Mouse (Mus musculus) splenic B cell, adult 2 months (primary cell): ENCODE measurements around the gene Carnmt1.
A peak's percentile ranks its signal among the peaks of the same experiment; 100 is the strongest.

ENCODE experiments used
- DNase-seq: peaks from one replicate; pipeline ENCODE4 v3.0.0-alpha.2; 2011; ENCODE audit warnings: low read depth, low spot score
- H3K27me3 ChIP-seq: 2 replicates; pipeline ENCODE4 v1.6.1; 2012; ENCODE audit warnings: mild to moderate bottlenecking, low read length, moderate library complexity, mixed read lengths; ENCODE audit not compliant: control insufficient read depth, poor library complexity, insufficient read depth, severe bottlenecking
- H3K36me3 ChIP-seq: 2 replicates; pipeline ENCODE4 v1.6.1; 2012; ENCODE audit warnings: mild to moderate bottlenecking, low read length, moderate library complexity, mixed read lengths; ENCODE audit not compliant: control insufficient read depth, poor library complexity, insufficient read depth, severe bottlenecking

Gene Carnmt1

GRCm38 (mm10) chr19:18669551-18669950 is 1.0 kb upstream of the Carnmt1 start:
- no peak for DNase-seq
- Histone ChIP-seq H3K27me3 (no peaks in the 10 kb centered on the region), H3K36me3 (no peaks in the 10 kb centered on the region)

GRCm38 (mm10) chr19:18671056-18671741 is 635 bp downstream of the Carnmt1 start:
- no peaks in the 10 kb centered on the region for H3K27me3 ChIP-seq

GRCm38 (mm10) chr19:18672498-18672897 is 1.9 kb downstream of the Carnmt1 start:
- no peaks in the 10 kb centered on the region for H3K27me3 ChIP-seq
- no peak for DNase-seq
- H3K36me3 ChIP-seq = no peaks in the 10 kb centered on the region

More at GRCm38 (mm10) chr19:18671056-18671741, 635 bp downstream of the Carnmt1 start:
- DNase-seq = peak; percentile 62
- no peaks in the 10 kb centered on the region for H3K36me3 ChIP-seq

- H3K36me3 ChIP-seq = no peaks in the 10 kb centered on the region
- H3K27me3 ChIP-seq = no peaks in the 10 kb centered on the region
- no peak for DNase-seq
Observed at GRCm38 (mm10) chr19:18673116-18673515, 2.6 kb downstream of the Carnmt1 start.

- DNase-seq = no peak
- no peaks in the 10 kb centered on the region for H3K27me3 ChIP-seq
- H3K36me3 ChIP-seq = peaks cover 3% of the 10 kb centered on the region; the same call in 1 of the 2 replicates
Observed at GRCm38 (mm10) chr19:18682142-18682541, 11.6 kb downstream of the Carnmt1 start.

- Histone ChIP-seq H3K36me3 (peaks cover 1% of the 10 kb centered on the region; the same call in 1 of the 2 replicates), H3K27me3 (no peaks in the 10 kb centered on the region)
- peak; percentile 85 for DNase-seq
Observed at GRCm38 (mm10) chr19:18687556-18687955, 17.0 kb downstream of the Carnmt1 start.

GRCm38 (mm10) chr19:18692176-18692575 is 21.6 kb downstream of the Carnmt1 start:
- no peaks in the 10 kb centered on the region for H3K27me3 ChIP-seq
- no peak for DNase-seq
- no peaks in the 10 kb centered on the region for H3K36me3 ChIP-seq

- no peak for DNase-seq
- H3K36me3 ChIP-seq = no peaks in the 10 kb centered on the region
- no peaks in the 10 kb centered on the region for H3K27me3 ChIP-seq
Observed at GRCm38 (mm10) chr19:18692768-18693167, 22.2 kb downstream of the Carnmt1 start.

GRCm38 (mm10) chr19:18695116-18695515 is 24.6 kb downstream of the Carnmt1 start:
- H3K36me3 ChIP-seq = no peaks in the 10 kb centered on the region
- no peaks in the 10 kb centered on the region for H3K27me3 ChIP-seq
- DNase-seq = no peak

- Histone ChIP-seq H3K36me3 (no peaks in the 10 kb centered on the region), H3K27me3 (no peaks in the 10 kb centered on the region)
- no peak for DNase-seq
Observed at GRCm38 (mm10) chr19:18695552-18695951, 25.0 kb downstream of the Carnmt1 start.

GRCm38 (mm10) chr19:18708101-18708500 is 37.5 kb downstream of the Carnmt1 start:
- no peaks in the 10 kb centered on the region for H3K36me3 ChIP-seq
- H3K27me3 ChIP-seq = no peaks in the 10 kb centered on the region; the same call in 1 of the 2 replicates
- no peak for DNase-seq

GRCm38 (mm10) chr19:18710903-18711302 is 40.3 kb downstream of the Carnmt1 start:
- H3K36me3 ChIP-seq = no peaks in the 10 kb centered on the region
- H3K27me3 ChIP-seq = no peaks in the 10 kb centered on the region; the same call in 1 of the 2 replicates
- no peak for DNase-seq

GRCm38 (mm10) chr19:18711589-18711988 is 41.0 kb downstream of the Carnmt1 start:
- Histone ChIP-seq H3K27me3 (no peaks in the 10 kb centered on the region; the same call in 1 of the 2 replicates), H3K36me3 (no peaks in the 10 kb centered on the region)
- no peak for DNase-seq

GRCm38 (mm10) chr19:18712153-18712865 is 41.7 kb downstream of the Carnmt1 start:
- peak; percentile 8 for DNase-seq
- Histone ChIP-seq H3K36me3 (no peaks in the 10 kb centered on the region), H3K27me3 (no peaks in the 10 kb centered on the region; the same call in 1 of the 2 replicates)

- Histone ChIP-seq H3K27me3 (no peaks in the 10 kb centered on the region; the same call in 1 of the 2 replicates), H3K36me3 (no peaks in the 10 kb centered on the region)
- peak; percentile 99 for DNase-seq
Observed at GRCm38 (mm10) chr19:18712866-18713300, 42.3 kb downstream of the Carnmt1 start, which contains the start of gene D030056L22Rik. TSS of gene D030056L22Rik (plus strand) at chr19:18713193.
